Mouse (Mus musculus): Measurements from ENCODE around the gene Sin3a. TPM values are rescaled to one million over a fixed set of nuclear protein-coding genes. Genes with fewer than 3 reads are reported as not detected.

The Sin3a gene
- polyA plus RNA-seq (2015; fragmentation: Nextera tagmentation; extraction: Ambion mirVana), result 12.5 and 12.6 TPM in 2 replicates

DNA sequence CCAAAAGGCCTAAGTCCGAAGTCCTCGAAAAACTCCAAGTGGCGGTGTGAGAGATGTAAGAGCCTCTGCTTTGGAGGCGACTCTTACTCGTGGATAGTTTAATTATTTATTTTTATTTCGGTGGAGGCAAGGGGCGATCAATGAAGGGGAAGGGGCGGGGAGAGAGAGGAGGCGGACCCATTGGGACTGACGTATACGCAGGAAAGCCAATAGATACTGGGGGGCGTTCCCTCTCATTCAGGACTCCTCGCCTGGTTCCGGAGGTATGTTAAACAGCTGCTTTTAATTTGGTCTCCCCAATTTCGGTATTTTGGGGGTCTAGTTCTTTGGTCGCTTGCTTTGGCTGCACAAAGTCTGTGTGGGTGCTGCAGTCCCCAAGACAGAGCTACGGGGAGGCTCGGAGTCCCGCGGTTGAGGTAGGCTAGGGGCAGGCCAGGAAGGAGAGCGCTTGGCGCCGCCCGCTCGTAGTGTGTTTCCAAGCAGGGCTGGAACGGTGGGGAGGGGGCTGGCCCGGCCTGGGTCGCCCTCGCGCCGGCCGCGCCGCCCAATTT lies at the start of gene Sin3a:
Gene Sin3a, plus strand, starts transcription at position 240 of the 551 bp plus-strand sequence.

DNA sequence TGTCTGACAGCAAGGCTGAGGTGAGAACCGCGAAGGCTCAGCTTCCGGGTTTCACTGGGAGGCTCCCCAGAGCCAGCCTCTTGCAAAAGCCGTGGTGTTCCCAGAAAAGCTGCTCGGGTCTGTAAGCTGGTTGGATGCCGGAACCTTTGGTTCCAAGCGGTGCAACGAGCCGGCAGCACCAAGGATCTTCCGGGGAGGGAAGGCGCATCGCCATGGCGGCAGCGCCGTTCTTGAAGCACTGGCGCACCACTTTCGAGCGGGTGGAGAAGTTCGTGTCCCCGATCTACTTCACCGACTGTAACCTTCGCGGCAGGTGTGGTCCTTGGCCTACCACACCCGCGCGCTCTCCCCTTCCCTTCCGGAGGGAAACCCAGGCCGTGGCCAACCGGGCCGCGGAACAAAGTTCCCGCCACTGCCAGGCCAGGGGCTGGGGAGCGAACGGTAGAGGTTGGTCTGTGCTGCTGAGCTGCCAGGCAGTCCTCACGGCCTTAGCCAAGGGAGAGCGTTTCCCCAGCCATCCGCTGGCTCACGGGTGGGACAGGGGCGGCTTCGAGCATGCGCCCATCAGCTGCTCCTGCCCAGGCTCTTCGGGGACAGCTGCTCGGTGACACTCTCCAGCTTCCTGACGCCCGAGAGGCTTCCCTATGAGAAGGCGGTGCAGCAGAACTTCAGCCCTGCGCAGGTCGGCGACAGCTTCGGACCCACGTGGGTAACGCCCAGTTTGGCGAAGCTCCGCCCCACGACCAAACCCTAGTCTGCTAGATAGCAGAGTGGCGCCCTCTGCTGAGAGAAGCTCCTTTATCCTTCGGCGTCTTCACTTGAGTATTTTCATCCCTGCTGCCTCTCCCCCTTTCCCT lies 59.0 kb downstream of the Sin3a start, which contains the start of gene Man2c1:
Gene Man2c1, plus strand, starts transcription at position 114 of the 857 bp plus-strand sequence.

DNA sequence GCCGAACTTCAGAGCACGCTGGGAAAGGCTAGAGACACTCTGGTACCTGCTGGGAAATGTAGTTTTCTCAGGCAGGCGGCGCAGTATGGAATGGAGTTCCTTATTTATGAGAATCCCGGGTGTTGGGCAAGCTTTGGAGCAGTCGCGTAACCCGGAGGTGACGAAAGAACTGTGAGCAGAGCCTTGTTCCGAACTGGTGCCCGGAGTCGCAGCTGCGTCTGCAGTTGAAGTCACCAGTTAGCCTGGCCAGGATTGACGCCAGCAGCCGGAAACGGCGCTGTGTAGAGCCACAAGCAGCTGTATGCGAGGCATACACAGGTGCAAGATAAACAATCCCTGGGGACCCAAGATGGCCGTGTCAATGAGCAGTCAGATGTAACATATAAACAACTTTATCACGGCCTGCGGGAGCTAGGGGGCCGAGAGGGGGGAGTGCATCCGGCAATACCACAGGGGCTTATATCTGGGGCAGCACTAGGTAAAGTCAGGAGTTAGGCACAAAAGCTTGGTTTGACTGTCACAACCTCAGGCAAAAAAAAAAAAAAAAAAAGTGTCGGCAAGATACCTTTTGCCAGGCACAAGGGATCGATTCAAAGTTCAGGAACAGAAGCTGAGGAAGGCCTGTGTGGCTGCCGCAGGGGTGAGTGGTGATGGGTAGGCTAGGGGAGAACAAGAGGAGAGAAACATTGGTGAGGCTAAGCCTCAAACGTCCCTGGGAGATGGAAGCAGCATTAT lies 76.5 kb downstream of the Sin3a start, which contains the start of gene Neil1:
Gene Neil1, minus strand, starts transcription at position 162 of the 735 bp plus-strand sequence.

DNA sequence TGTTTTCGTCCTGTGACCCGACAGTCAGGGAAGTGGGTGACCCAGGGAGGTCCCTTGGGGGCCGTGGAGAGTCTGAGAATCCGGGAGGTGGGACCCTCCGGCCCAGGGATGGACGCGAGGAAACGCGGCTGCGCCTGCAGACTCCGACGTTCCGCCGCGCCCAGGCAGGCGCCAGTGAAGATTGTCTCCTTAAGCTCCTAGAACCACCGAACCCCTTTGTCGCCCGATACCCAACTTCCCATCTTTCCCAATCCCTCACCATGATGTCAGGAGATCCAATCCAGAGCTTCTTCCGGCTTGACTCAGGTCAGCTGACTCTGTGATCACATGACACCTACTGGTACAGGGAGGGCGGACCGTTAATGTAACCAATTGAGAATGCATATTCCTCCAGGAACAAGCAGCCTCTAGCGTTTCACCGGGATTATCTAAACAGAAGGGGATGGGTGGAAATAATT lies 86.2 kb downstream of the Sin3a start, which contains the start of gene Commd4:
Gene Commd4, minus strand, starts transcription at position 319 of the 458 bp plus-strand sequence.

Other genes with a start within 250 kb of the Sin3a start
- gene Odf3l1, start 207.4 kb upstream of the Sin3a start, polyA plus RNA-seq (2015; fragmentation: Nextera tagmentation; extraction: Ambion mirVana), result not detected in 2 replicates
- 13.4 and 16.6 TPM in 2 replicates for gene Cspg4, start 207.0 kb upstream of the Sin3a start, polyA plus RNA-seq (2015; fragmentation: Nextera tagmentation; extraction: Ambion mirVana)
- 2.2 and 2.4 TPM in 2 replicates for gene Snx33, start 143.7 kb upstream of the Sin3a start, polyA plus RNA-seq (2015; fragmentation: Nextera tagmentation; extraction: Ambion mirVana)
- 75.1 and 81.8 TPM in 2 replicates for gene Imp3, start 134.6 kb upstream of the Sin3a start, polyA plus RNA-seq (2015; fragmentation: Nextera tagmentation; extraction: Ambion mirVana)
- gene Snupn, start 121.2 kb upstream of the Sin3a start, polyA plus RNA-seq (2015; fragmentation: Nextera tagmentation; extraction: Ambion mirVana), result 21.9 and 23.8 TPM in 2 replicates
- gene Ptpn9, start 77.1 kb upstream of the Sin3a start, polyA plus RNA-seq (2015; fragmentation: Nextera tagmentation; extraction: Ambion mirVana), result 24.4 and 26.9 TPM in 2 replicates
- gene Man2c1, start 58.6 kb downstream of the Sin3a start, polyA plus RNA-seq (2015; fragmentation: Nextera tagmentation; extraction: Ambion mirVana), result 64.4 and 70.1 TPM in 2 replicates
- gene Neil1, start 76.3 kb downstream of the Sin3a start, polyA plus RNA-seq (2015; fragmentation: Nextera tagmentation; extraction: Ambion mirVana), result 6.8 and 7.1 TPM in 2 replicates
- 159 and 169 TPM in 2 replicates for gene Commd4, start 86.3 kb downstream of the Sin3a start, polyA plus RNA-seq (2015; fragmentation: Nextera tagmentation; extraction: Ambion mirVana)
- not detected in 2 replicates for gene Trcg1, start 164.5 kb downstream of the Sin3a start, polyA plus RNA-seq (2015; fragmentation: Nextera tagmentation; extraction: Ambion mirVana)
- 5.3 and 6.6 TPM in 2 replicates for gene 1700017B05Rik, start 190.6 kb downstream of the Sin3a start, polyA plus RNA-seq (2015; fragmentation: Nextera tagmentation; extraction: Ambion mirVana)

Data from neural tube, postnatal 0 days (tissue).